Mouse (Mus musculus) monocyte, adult 5-6 weeks (primary cell): Measurements from ENCODE around the gene Cradd. TPM values are rescaled to one million over a fixed set of nuclear protein-coding genes. Genes with fewer than 3 reads are reported as not detected.
A peak's percentile ranks its signal among the peaks of the same experiment; 100 is the strongest.

Source experiments
- ATAC-seq: fragments of 153-309, 156-312 bp; replicated peaks from 2 replicates; pipeline ENCODE4 v1.8.0; 2017; ENCODE audit warnings: mild to moderate bottlenecking; ENCODE audit not compliant: low TSS enrichment, insufficient number of reproducible peaks, severe bottlenecking, poor library complexity, low FRiP score
- total RNA-seq: library from RNA; stranded (forward); fragments of 200-1000, 200-491, 200-594 nt; gene quantifications from 3 replicates; pipeline ENCODE4 v1.2.3, GENCODE M21; 2017

Cradd gene
- total RNA-seq, 1 experiment from 2014 or later = 4.6 TPM

DNA sequence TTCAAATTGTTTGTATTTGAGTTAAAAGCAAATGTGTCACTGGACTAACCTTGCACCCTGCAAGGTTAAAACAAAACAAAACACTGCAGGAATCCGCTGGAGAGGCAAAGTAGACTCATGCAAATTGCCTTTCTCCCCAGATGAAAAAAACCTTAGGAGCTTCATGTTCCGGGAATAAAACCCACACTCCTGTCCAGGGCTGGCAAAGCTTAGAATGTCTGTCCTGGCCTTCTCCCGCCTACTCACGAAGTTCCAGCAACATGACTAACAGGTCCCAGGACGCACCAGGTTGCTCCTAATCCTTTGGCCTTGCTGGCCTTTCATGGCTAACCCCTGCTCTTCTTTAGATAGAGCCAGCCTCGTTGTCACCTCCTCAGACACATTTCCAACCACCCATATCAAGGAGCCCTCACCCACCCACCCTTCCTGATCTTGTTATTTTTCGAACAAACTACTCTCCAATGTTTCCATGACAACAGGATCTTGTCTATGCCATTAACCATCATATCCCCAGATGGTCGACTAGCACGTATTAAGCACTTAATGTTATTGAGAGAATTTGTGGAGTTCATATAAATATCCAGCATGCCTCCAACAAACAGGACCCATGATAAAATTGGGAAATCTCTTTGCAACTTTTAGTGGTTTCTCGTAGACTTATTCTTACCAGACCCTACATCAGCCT, 65.3 kb downstream of the Cradd start:
- no peak for ATAC-seq

DNA sequence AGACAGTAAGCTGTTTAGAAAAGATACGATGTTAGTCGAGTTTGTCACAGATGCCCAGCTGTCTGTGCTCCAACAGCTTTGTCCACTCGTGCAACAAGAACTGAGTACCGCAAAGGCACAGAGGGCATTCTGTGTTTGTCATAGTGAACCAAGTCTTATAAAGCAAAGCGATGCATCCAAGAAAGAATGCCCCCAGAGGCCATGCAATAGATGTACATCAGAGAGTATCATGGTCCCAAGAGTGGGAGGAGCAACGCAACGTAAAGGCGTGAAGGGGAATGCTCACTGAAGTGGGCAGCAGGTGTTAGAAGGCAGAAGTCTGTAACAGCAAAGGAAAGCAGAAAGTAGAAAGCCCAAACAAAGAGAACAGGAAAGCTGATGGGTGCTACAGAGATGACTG, 66.0 kb downstream of the Cradd start:
- peak; percentile 31; the same call in 1 of the 2 replicates for ATAC-seq

DNA sequence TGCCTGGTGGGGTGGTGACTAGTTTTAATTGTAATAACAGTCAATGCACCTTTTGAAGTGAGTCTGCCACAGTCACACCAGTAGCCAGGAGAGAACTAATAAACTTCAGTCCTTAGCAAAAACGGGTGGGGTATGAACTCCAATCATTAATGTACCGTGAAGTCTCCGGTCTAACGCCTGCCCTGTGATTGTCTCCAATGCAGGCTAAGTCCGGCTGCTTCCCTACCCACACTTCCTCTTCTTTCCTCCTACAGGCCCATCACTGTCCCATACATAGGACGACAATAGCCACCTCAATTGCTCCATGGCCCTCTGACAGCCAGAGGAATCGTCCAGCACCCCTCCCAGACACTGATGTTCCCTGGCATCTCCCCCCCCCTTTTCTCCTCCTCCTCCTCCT, 67.8 kb downstream of the Cradd start:
- ATAC-seq = no peak

DNA sequence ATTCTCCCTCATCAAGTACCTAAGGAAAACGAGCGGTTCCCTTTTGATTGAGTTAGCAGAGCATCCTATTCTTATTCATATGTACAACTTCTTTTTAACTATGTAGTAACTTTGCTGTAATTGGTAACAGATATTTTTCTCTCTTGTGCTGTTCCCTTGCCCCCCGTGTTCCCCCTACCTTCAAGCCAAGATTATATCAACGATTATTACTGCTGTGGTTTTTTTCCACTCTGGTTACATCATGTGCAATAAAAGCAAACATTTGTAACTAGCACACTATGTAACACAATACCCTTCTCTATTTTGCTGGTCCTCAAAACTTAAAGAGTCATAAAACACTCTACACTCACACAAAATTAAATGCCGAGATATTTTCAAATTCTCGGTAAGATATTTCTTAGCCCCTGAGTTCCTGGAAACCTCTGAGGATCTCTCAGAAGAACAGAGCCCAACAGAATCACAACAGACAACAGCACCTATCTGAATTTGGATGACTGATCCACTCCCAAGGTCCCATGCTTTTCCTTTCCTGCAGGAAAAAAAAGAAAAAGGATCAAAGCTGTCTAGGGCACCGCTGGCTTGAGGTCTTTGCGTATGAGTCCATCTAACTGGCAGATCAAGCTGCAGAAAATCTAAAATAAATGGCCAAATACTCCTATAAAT, 68.8 kb downstream of the Cradd start:
- ATAC-seq = no peak

DNA sequence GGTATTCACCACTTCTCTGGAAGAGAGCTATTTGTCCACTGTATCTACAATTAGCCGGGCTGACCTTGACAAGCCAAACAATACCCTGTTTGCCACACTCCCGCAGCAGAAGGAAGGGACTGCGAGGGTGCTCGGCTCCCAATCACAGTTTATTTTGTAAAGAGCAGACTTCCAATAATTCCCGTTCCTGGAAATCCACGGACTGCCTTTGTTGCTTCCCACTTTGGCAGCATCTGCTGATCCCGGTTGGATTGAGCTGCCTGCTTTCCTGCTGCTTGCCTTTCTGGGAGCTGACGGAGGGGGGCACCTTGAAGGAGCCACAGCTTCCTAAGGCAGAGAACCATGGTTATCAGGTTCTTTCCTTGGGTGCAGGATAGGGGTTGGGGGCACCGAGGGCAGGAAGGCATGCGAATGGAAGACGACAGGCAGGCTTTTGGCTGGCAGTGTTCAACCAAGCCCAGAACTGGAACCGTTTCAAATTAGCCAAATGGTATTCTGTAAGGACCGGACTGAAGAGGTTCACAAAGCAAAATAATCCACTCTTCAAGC, 69.4 kb downstream of the Cradd start:
- ATAC-seq = no peak

DNA sequence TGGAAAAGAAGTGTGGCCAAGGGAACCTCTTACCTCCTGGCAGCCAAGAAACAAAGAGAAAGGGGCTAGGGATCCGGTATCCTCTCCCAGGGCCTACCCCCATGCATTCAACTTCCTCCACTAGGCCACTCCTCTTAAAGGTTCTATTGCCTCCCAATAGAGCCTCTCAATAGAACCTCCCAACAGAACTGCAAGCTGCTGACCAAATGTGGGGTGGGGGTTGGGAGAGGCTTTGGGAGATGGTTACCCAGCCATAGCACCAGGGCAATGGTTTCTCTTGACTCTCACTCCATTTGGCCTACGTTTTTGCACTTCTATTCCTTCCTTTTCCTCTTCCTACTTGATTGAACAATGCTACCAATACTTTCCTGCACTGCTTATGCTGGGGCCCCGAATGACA, 69.9 kb downstream of the Cradd start:
- no peak for ATAC-seq

DNA sequence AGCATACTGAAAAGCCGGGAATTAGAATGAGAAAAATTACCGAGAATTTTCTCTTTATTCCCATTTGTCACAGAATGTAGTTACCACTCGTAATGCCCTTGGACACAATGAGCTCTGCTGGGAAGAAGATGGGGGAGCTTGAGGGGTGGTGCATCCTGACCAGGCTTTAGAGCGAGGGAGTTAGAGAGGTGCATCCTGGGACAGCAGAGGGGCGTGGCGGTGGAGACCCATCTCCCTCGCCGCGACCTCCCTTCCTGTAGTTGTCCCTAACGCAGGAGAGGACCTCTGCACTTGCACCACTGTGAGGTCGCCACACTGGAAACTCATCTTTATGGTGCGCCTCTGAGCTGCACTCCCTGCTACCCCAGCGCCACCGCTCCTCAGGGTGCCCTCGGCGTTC, 72.3 kb downstream of the Cradd start:
- ATAC-seq = no peak

DNA sequence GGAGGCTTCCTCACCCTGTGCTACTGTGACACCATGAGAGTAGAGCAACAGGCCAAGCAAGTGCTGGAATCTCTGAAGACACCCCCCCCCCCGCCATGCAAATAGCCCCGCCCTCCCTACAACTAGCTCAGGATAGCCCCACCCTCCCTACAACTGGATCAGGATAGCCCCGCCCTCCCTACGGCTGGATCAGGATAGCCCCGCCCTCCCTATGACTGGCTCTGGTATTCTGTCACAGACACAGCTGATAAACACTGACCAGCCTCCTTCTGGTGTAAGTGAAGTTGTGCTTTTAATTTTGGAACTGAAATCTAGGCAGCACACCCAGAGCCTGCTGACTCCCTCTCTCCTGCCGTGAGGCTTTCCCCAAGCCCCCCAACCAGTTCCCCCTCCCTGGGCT, 75.6 kb downstream of the Cradd start:
- ATAC-seq = no peak

DNA sequence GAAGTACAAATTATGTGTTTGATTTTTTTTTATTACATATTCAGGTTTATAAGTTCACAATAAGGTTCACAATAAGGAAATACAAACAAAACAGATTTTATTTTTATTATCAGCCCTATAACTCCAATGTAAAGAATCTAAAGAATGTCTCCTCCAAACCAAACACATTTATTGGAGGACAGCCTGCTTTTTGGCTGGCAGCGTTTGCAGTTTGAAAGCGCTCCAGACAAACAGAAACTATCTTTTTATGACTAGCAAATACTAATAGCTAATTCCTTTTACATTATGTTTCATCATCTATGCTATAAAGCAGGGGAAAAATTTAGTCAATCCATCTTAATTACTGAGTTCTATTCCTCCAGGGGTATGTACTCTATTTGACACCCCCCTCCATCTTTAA, 77.2 kb downstream of the Cradd start:
- ATAC-seq = no peak

DNA sequence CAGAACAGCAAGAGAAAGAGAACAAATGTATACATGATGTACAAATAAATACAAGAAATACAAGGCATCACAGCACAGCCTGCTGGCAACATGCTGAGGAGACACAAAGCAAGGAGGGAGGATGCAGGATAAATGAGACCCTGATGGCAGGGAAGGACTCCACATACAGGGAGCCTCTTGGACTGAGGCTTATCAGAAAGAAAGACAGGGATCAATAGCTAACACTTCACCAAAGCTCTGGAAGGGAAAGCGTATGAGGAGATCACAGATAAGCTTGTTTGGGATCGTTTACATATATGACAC, 78.3 kb downstream of the Cradd start:
- no peak for ATAC-seq

DNA sequence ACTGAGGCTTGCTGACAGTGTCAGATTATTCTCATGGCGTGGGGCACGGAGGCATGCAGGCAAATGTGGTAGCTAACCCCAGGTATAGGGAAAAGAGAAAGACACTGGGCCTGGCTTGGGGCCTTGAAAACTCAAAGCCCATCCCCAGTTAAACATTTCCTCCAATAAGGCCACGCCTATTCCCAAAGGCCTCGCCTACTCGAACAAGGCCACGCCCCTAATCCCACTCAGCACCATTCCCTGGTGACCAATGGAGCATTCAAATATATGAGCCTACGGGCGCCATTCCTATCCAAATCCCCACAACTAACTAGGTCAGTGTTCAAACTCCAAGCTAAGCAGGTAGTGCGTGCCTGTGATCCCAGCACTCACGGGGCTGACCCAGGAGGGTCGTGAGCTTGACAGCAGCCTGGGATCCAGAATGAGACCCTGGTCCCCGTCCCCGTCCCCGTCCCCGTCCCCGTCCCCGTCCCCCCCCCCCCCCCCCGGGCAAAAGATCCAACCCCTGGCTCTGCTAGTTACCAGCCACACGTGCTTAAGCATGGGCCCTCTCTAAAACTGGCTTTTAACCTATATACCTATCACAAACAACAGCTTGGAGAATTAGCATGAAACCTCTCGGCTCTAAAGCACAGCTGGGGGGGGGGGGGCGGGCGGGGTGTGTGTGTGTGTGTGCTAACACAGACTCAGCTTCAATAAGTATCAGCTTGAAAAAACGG, 78.8 kb downstream of the Cradd start:
- no peak for ATAC-seq

DNA sequence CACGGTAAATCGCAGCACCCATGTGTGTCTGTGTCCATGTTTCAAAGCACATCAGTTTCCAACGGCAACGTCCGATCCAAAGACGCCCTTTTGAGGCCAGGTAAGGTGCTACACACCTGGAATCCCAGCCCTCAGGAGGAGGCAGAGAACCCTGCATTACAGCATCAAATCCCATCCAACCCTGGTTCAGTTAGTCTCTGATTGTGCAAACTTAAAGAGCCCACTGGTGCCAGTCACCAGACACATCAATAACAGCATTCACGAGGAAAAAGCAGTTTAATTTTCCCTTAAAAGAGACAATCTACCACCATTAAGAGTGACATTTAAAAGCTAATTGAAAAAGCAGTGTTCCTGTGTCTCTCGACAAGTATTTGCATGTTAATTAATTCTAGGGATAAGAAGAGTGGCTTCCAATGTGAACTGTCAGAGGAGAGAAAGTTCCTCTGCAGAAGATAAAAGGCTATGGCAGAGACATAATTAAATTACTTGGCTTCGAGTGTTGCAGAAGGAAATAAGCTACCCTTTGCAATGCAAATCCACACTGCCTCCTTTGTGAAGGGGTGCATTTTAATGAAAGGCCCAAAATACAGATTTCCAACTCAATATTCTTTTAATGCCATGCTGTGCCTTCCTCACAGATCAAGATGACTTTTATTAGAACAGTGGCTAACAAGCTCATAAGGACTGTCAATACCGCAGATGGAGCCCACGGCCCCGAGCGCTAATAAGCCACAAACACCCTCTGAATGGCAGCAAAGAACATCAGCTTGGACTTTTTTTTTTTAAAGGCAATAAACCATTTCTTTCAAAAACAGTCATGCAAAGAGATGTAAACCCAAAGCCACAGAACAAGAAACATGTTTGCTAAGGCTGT, 84.5 kb downstream of the Cradd start:
- ATAC-seq = no peak

DNA sequence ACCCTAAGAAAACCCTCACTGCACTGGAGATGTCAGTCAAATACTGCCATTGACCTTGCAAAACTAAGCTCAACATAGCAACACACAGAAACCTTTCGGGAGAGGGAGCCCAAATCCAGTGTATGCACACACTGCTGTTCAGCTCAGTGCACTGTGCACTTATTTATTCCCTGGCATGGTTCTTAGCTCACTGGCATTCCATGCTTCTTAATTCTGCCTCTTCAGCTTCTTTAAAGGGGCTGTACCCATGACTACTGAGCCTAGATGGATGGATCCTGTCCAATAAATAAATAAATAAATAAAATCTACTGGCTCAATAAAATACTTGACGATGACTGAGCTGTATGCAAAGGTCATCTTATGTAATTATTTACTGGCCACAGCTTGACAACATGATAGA, 85.3 kb downstream of the Cradd start:
- ATAC-seq = no peak

DNA sequence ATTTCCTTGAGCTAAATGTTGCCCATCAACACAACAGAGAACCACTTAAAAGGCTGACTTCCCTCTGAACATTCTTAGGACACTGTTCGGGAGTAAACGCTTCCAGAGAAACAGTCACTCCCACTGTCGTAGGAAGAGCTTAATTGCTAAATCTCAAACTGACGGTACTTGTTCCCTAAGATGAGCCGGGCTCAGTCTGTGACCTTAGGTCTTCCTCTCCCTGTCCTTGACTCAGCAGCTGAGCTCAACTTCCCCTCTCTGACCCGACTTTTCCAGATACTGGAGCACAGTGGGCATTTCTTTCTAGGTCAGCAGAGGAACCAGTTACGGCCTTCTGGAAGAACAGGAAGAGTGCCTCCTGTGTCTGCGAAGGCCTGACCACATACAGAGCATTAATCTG, 87.7 kb downstream of the Cradd start:
- peak; percentile 47; the same call in 1 of the 2 replicates for ATAC-seq

DNA sequence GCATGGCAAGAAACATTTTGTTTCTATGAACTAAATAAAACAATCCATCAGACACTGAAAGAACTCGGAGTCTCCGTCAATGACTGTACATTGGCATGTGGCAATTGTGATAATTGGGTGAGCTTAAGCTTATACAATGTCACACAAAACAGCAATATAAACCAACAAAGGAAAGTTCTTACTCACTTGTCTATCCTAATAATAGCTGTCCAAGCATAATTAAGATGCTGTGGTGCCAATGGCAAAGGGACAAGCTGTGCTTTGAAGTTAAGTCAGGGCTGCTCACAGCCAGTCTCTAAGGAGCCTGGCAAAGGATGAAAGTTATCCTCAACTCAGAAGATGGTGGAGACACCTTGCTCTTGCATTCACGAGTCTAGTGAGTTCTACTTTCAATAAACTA, 89.3 kb downstream of the Cradd start:
- ATAC-seq = no peak

DNA sequence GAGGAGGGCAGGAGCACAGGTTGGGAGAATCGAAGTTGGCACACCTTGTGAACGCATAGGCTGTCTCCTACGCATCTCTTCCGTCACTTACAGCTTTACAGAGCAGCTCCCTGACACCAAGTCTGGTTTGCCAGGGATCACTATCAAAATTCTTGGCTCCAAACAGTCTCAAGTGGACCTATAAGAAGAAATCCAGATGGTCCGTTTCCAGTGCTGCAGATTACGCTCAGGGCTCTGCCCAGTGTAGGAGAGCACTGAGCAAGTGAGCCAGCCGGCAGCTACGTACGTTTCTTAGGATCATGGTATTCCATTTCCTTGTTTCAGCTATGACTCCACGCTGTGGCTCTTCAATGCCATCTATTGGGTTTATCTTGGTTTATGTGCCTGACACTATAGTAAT, 90.9 kb downstream of the Cradd start:
- ATAC-seq = no peak

DNA sequence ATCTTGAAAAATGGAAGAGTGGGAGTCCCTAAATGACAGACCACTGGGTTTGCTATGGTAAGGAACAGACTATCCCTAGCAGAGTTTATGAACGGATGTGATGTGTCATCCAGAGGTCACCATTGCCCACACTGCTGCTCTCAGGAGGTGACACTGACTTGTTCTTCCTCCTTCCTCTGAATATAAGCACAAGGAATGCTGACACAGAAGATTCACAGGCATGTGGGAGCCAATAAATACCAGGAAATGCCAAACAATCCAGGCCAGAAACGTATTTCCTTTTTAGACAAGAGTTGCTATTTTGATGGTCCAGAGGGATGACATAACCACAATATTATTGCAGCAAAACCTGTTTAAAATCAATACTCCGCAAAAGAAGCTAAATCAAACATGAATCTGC, 91.4 kb downstream of the Cradd start:
- ATAC-seq = no peak

DNA sequence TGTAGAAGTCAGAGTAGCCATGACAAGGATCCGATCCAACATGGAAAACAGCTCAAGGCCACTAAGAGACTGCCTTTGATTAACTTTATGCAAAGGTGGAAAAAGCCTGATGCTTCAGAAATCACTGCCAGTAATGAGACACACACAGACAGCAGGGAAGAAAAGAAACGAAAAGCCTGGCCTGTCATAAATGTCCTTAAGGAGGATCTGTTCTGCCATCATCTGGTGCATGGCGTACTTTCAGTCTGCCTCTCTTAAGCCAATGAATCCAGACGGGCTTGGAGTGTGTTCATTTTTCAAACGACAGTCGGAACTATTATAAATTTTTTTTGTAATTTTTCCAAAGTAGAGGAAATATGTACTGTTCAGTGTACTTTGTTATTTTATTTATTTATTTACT, 95.7 kb downstream of the Cradd start:
- ATAC-seq = no peak

DNA sequence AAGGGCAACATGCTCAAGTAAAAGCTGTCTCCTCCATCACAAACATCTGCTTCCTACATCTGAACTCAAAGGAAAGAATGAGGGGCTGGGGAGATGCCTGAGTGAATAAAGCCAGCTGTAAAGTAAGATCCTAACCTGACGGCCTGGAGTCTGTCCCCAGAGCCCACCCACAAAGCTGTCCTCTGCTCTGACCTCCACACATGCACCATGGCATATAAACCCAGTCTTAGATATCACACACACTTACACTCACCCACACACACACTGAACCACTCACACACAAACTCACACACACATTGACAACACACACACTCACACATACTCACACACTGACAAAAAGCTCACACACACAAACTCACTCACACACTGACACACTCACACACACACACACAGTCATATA, 96.3 kb downstream of the Cradd start:
- ATAC-seq = no peak
